Mouse (Mus musculus): ENCODE measurements around the gene Erh. TPM values are rescaled to one million over a fixed set of nuclear protein-coding genes. Genes with fewer than 3 reads are reported as not detected.

Erh gene
- total RNA-seq, 2 experiments from 2014 or later = 5.6 to 23.4 TPM

GRCm38 (mm10) chr12:80631790-80632189, 12.4 kb downstream of the Erh start:
- ATAC-seq (replicated peaks; ENCODE audit: low FRiP score, poor library complexity, severe bottlenecking) = no peak

- ATAC-seq (replicated peaks; ENCODE audit: low FRiP score, poor library complexity, severe bottlenecking) = no peak
These were observed 23.6 kb downstream of the Erh start for GRCm38 (mm10) chr12:80620501-80620900.

DNA sequence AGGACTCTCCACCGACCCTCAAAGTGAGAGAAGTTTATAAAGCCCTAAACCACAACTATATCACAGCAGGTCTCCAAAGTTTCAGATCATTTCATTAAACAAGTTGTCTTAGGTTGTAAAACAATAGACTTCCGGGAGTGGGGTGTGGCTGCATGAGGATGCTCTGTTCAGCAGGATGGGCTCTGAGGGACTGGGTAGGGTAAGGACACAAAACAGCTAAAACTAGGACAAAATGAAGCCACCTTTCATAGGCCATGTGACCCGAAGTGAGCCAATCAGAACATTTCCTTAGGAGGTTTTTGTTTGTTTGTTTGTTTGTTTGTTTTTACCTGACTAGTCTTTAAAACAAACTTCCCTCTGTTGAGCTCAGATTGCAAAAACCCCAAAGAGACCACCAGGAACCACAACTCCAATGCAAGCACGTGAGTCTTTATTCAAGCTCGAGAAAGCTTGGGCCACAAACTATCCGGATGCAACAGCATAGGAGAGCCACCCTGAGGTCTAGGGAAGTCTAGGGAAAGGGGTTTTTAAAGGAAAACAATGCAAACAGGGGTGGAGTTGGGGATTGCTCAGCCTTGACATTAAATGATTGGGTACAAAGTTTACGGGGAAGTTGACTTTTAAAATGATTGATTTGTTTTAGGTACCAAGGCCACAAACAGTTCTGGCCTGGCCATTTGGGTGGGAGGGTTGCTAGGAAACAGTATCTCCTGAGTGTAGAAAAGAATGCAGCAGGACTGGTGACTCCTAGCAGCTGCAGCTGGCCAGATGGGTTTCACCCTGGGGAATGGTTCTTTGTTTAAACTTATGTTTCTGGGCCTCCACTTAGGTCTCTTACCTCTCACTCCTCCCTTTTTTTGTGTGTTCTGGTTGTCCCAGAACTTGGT, 28.5 kb downstream of the Erh start:
- ATAC-seq (replicated peaks; ENCODE audit: low FRiP score, poor library complexity, severe bottlenecking) = no peak

DNA sequence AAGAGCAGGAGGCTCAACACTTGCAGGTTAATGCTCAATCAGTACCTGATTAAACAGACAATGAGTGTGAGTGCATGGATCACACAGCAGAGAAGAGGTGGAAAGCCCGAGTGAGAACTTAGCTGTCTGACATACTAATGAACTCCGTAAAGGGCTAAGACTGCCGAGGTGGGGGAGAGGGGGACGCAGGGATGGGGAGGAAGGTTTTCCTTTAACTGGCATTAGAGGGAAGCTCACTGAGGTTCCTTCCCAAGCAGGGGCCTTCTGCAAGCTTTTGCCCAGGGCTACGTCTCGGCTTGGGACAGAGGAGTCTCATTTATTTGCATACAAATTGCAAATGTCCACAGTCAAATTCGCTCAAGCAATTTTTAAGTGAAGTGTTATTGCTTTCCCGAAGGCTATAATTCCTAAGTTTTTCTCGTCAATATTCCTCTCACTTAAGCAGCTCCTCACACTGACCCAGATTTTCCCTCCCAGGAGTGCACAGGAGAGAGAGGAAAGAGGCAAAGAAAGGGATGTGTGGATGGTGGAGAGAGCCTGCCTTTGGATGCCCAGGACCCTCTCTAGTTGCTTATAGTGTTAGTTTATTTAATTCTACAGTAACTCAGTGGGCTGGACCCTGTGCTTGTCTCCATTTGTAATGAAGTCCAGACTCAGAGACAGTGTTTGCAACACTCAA, 31.9 kb downstream of the Erh start:
- no peak for ATAC-seq (replicated peaks; ENCODE audit: low FRiP score, poor library complexity, severe bottlenecking)

DNA sequence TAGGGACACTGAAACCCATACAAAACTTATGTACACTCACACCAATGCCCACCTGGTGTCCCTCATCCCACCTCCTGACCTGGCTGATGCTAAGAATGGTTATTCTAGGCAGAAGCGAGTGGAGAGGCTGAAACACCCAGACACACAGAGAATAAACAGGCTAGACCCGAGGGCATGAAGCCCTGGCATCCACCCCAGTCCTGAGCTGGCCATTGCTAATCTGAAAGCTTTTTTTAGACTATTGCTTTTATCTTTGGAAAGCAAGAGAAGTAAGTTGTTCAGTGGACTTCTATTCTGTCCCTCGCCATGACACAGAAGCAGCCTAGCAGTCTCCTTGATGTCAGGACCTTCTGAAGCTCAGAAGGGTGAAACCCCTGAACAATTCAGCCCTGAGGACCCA, 34.2 kb downstream of the Erh start:
- no peak for ATAC-seq (replicated peaks; ENCODE audit: low FRiP score, poor library complexity, severe bottlenecking)

DNA sequence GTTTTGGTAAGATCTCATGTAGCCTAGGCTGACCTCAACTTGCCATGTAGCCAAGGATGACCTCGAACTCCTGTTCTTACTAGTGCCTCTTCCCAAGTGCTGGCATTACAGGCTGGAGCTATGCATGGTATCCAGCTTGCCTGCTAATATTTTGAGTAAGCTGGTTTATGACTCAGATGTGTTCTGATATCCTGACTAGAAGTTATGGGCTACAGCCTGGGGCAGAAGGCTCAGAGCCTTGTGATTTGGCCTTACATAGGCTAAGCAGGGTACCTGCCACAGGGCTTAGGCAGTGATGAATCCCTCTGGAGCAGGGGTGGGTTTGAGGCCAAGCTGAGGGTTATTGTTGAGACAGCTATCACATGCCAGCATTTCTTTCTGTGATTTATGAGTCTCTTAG, 35.6 kb downstream of the Erh start:
- ATAC-seq (replicated peaks; ENCODE audit: low FRiP score, poor library complexity, severe bottlenecking) = no peak

- ATAC-seq (replicated peaks; ENCODE audit: low FRiP score, poor library complexity, severe bottlenecking) = no peak
These were observed 39.9 kb downstream of the Erh start for GRCm38 (mm10) chr12:80604218-80604617.

- ATAC-seq (replicated peaks; ENCODE audit: low FRiP score, poor library complexity, severe bottlenecking) = no peak
These were observed 40.6 kb downstream of the Erh start for GRCm38 (mm10) chr12:80603566-80603965.

GRCm38 (mm10) chr12:80602432-80602831, 41.7 kb downstream of the Erh start:
- ATAC-seq (replicated peaks; ENCODE audit: low FRiP score, poor library complexity, severe bottlenecking) = peak; percentile 67

DNA sequence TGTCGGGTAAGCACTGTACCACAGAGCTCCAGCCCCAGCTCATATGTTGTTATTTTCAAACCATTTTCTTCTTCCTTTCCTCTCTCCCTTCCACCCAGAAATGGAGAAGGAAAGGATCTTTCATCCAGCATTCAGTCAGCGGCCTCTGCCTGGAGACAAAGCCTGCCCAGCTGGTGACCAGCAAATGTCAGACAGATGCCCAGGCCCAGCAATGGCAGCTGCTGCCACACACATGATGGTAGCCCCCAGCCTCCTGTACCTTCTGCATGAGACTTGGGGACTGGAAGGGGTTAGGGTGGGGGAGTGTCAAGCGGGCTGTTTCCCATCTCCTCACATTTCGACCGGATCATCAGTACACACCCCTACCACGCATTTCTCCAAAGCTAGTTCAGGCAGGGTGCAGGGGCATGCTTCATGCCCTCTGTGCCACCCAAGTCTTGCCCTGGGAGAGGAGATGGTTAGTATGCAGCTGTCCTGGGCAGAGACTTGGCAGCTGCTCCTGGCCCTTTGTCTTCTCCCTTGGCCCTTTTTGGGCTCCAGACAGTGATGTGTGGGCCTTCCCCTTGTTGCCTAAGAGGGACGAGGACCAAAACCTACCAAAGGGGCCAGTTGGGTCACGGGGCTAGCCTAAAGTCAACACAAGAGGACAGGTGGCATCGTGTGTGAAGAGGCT, 42.4 kb downstream of the Erh start:
- no peak for ATAC-seq (replicated peaks; ENCODE audit: low FRiP score, poor library complexity, severe bottlenecking)

- ATAC-seq (replicated peaks; ENCODE audit: low FRiP score, poor library complexity, severe bottlenecking) = no peak
These were observed 45.4 kb downstream of the Erh start for GRCm38 (mm10) chr12:80598756-80599155.

GRCm38 (mm10) chr12:80598236-80598635, 45.9 kb downstream of the Erh start:
- ATAC-seq (replicated peaks; ENCODE audit: low FRiP score, poor library complexity, severe bottlenecking) = no peak

DNA sequence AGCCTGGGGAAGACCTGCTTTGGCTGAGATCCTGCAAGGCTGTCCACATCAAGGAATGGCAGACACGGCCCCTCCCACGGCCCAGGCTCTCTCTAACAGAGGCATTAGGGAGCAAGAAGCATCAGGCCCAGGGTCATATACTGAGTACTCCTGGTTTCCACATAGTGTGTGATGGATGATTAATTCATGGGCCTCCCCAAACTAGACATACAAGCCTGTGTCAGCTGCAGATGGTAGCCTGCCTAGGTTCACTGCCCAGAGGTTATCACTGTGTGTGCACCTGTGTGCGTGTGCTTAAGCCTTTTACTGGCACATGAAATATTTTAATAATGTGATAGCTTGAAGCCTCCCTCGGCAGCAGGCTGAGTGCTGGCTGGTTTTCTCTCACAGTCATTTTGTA, 48.2 kb downstream of the Erh start:
- ATAC-seq (replicated peaks; ENCODE audit: low FRiP score, poor library complexity, severe bottlenecking) = peak; percentile 29

- ATAC-seq (replicated peaks; ENCODE audit: low FRiP score, poor library complexity, severe bottlenecking) = peak; percentile 70
These were observed 48.6 kb downstream of the Erh start for GRCm38 (mm10) chr12:80595566-80595965.

DNA sequence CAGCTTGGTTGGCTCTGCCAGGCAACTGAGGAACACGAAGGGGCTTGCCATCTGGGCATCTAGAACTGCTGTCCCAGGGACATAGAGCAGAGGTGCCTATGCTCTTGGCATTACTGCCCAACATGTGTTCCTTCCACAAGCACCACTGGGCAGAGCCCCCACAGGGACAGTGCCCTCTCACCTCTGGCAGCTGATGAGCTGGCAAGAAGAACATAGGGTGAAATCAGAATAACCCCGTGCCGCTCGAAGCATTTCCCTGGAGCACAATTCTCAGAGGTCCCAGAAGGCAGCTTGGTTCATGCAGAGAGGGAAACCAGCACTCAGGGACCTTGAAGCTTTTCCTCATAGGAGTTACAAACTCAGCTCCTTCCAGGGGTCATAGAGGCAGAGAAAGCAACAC, 49.4 kb downstream of the Erh start:
- ATAC-seq (replicated peaks; ENCODE audit: low FRiP score, poor library complexity, severe bottlenecking) = no peak

DNA sequence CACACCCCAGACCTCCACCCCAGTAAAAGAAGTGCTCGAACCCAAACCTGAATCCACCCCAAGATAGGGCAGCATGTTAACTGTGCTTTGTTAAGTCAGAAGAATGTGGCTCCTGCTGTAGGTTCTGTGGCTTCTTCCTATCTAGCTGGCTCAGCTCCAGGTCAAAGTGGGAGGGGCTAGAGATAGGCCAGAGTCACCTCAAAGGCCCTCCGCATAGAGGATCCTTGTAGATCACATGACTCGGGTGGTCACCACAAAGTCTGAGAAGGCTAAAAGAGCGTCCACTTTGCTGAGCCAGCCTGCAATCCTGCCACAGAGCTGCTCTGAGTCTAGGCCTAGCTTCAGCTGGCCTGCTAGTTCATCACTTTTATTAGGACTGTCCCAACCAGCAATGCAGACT, 50.0 kb downstream of the Erh start:
- ATAC-seq (replicated peaks; ENCODE audit: low FRiP score, poor library complexity, severe bottlenecking) = peak; percentile 72

GRCm38 (mm10) chr12:80584973-80585372, 59.2 kb downstream of the Erh start:
- ATAC-seq (replicated peaks; ENCODE audit: low FRiP score, poor library complexity, severe bottlenecking) = no peak

Data from erythroblast, adult 5-6 weeks (primary cell).